Mouse (Mus musculus): ENCODE data around the gene Tomm40. TPM values are rescaled to one million over a fixed set of nuclear protein-coding genes. Genes with fewer than 3 reads are reported as not detected.
A peak's percentile ranks its signal among the peaks of the same experiment; 100 is the strongest.

The Tomm40 gene
- polyA plus RNA-seq, 1 experiment from 2014 or later: 142 TPM

GRCm38 (mm10) chr7:19667434-19667833 lies 47.8 kb downstream of the Tomm40 start:
- Histone ChIP-seq H3K27me3 (no peaks in the 10 kb centered on the region), H3K4me3 (no peak overlapping the region), H3K9ac (no peak overlapping the region), H3K9me3 (replicated peaks) (no peaks in the 10 kb centered on the region), H3K36me3 (no peaks in the 10 kb centered on the region), H3K4me2 (no peak overlapping the region), H3K27ac (no peak overlapping the region), H3K4me1 (replicated peaks) (peaks cover 28% of the 10 kb centered on the region)
- ATAC-seq (replicated peaks; ENCODE audit: insufficient number of reproducible peaks, insufficient read depth, low FRiP score, low read depth): no peak
- 75% methylated on average over 2 of the region's 2 CpGs for WGBS

- 0 out of 2 replicates have a peak, but pooled peaks cover 3% of the 10 kb centered on the region for H3K36me3 ChIP-seq
- H3K9me3 ChIP-seq (replicated peaks): no peaks in the 10 kb centered on the region
- H3K27me3 ChIP-seq: no peaks in the 10 kb centered on the region
- 65% methylated on average over 3 of the region's 3 CpGs for WGBS
- no peak overlapping the region for H3K4me3 ChIP-seq
- H3K9ac ChIP-seq: no peak overlapping the region
- ATAC-seq (replicated peaks; ENCODE audit: insufficient number of reproducible peaks, insufficient read depth, low FRiP score, low read depth): no peak
- H3K27ac ChIP-seq: no peak overlapping the region
- no peak overlapping the region for H3K4me2 ChIP-seq
- H3K4me1 ChIP-seq (replicated peaks): peaks cover 33% of the 10 kb centered on the region
These were observed 48.5 kb downstream of the Tomm40 start for GRCm38 (mm10) chr7:19666750-19667149.

- under 1% methylated on average over 63 of the region's 63 CpGs for WGBS
- Histone ChIP-seq H3K4me1 (replicated peaks) (peaks cover 33% of the 10 kb centered on the region), H3K36me3 (0 out of 2 replicates have a peak, but pooled peaks cover 4% of the 10 kb centered on the region), H3K9ac (peak within 1 kb of the TSS; percentile 96), H3K9me3 (replicated peaks) (no peaks in the 10 kb centered on the region), H3K27me3 (no peaks in the 10 kb centered on the region), H3K4me2 (peak within 1 kb of the TSS; percentile 88), H3K4me3 (peak within 1 kb of the TSS; percentile 97), H3K27ac (peak within 1 kb of the TSS; percentile 90)
- peak; percentile 86 for ATAC-seq (replicated peaks; ENCODE audit: insufficient number of reproducible peaks, insufficient read depth, low FRiP score, low read depth)
These were observed 50.0 kb downstream of the Tomm40 start, which contains the start of gene Clptm1 for GRCm38 (mm10) chr7:19664955-19665841. Gene Clptm1 (minus strand): TSS chr7:19665033.

GRCm38 (mm10) chr7:19664455-19664954 lies 50.7 kb downstream of the Tomm40 start:
- peak; percentile 44 for ATAC-seq (replicated peaks; ENCODE audit: insufficient number of reproducible peaks, insufficient read depth, low FRiP score, low read depth)
- WGBS: 1% methylated on average over 37 of the region's 37 CpGs

GRCm38 (mm10) chr7:19663940-19664339 lies 51.3 kb downstream of the Tomm40 start:
- Histone ChIP-seq H3K27me3 (no peaks in the 10 kb centered on the region), H3K9me3 (replicated peaks) (no peaks in the 10 kb centered on the region), H3K9ac (peak overlapping the region; percentile 96), H3K36me3 (0 out of 2 replicates have a peak, but pooled peaks cover 4% of the 10 kb centered on the region), H3K4me3 (peak overlapping the region; percentile 97), H3K27ac (no peak overlapping the region), H3K4me2 (peak overlapping the region; percentile 88), H3K4me1 (replicated peaks) (peaks cover 27% of the 10 kb centered on the region)
- 10% methylated on average over 8 of the region's 8 CpGs for WGBS
- ATAC-seq (replicated peaks; ENCODE audit: insufficient number of reproducible peaks, insufficient read depth, low FRiP score, low read depth): no peak

More at GRCm38 (mm10) chr7:19664455-19664954, 50.7 kb downstream of the Tomm40 start:
- Histone ChIP-seq H3K4me1 (replicated peaks) (peaks cover 33% of the 10 kb centered on the region), H3K4me2 (peak overlapping the region; percentile 88), H3K27me3 (no peaks in the 10 kb centered on the region), H3K9me3 (replicated peaks) (no peaks in the 10 kb centered on the region), H3K9ac (peak overlapping the region; percentile 96), H3K4me3 (peak overlapping the region; percentile 97), H3K27ac (peak overlapping the region; percentile 90), H3K36me3 (0 out of 2 replicates have a peak, but pooled peaks cover 4% of the 10 kb centered on the region)

GRCm38 (mm10) chr7:19652614-19653013 lies 62.6 kb downstream of the Tomm40 start:
- Histone ChIP-seq H3K9ac (no peak overlapping the region), H3K27ac (0 out of 2 replicates have a peak overlapping the region, but pooled peaks have one; percentile 19), H3K9me3 (replicated peaks) (no peaks in the 10 kb centered on the region), H3K4me2 (no peak overlapping the region), H3K36me3 (peaks cover 63% of the 10 kb centered on the region), H3K27me3 (no peaks in the 10 kb centered on the region), H3K4me3 (no peak overlapping the region), H3K4me1 (replicated peaks) (peaks cover 5% of the 10 kb centered on the region)
- ATAC-seq (replicated peaks; ENCODE audit: insufficient number of reproducible peaks, insufficient read depth, low FRiP score, low read depth): peak; percentile 75; the same call in 1 of the 2 replicates
- 60% methylated on average over 2 of the region's 2 CpGs for whole genome bisulfite sequencing

Other genes with a start within 250 kb of the Tomm40 start
- gene Bloc1s3, start 207.1 kb downstream of the Tomm40 start, polyA plus RNA-seq (2015; fragmentation: Nextera tagmentation; extraction: Ambion mirVana): 1.5 and 1.7 TPM in 2 replicates
- gene Trappc6a, start 207.0 kb downstream of the Tomm40 start, polyA plus RNA-seq (2015; fragmentation: Nextera tagmentation; extraction: Ambion mirVana): 73.2 and 81.2 TPM in 2 replicates
- not detected in 2 replicates for gene Nkpd1, start 197.6 kb downstream of the Tomm40 start, polyA plus RNA-seq (2015; fragmentation: Nextera tagmentation; extraction: Ambion mirVana)
- gene Ppp1r37, start 152.4 kb downstream of the Tomm40 start, polyA plus RNA-seq (2015; fragmentation: Nextera tagmentation; extraction: Ambion mirVana): 15.8 and 24.0 TPM in 2 replicates
- gene Zfp296, start 138.2 kb downstream of the Tomm40 start, polyA plus RNA-seq (2015; fragmentation: Nextera tagmentation; extraction: Ambion mirVana): 0.38 and 0.42 TPM in 2 replicates
- 111 and 131 TPM in 2 replicates for gene Gemin7, start 137.8 kb downstream of the Tomm40 start, polyA plus RNA-seq (2015; fragmentation: Nextera tagmentation; extraction: Ambion mirVana)
- gene Clasrp, start 111.0 kb downstream of the Tomm40 start, polyA plus RNA-seq (2015; fragmentation: Nextera tagmentation; extraction: Ambion mirVana): 28.5 and 39.0 TPM in 2 replicates
- 6.1 and 10.0 TPM in 2 replicates for gene Relb, start 86.0 kb downstream of the Tomm40 start, polyA plus RNA-seq (2015; fragmentation: Nextera tagmentation; extraction: Ambion mirVana)
- 67.3 and 83.2 TPM in 2 replicates for gene Clptm1, start 50.4 kb downstream of the Tomm40 start, polyA plus RNA-seq (2015; fragmentation: Nextera tagmentation; extraction: Ambion mirVana)
- 2.0 and 7.9 TPM in 2 replicates for gene Apoc2, start 37.5 kb downstream of the Tomm40 start, polyA plus RNA-seq (2015; fragmentation: Nextera tagmentation; extraction: Ambion mirVana)
- 0.25 TPM in 1 of 2 replicates, not detected in the other for gene Gm44805, start 34.0 kb downstream of the Tomm40 start, polyA plus RNA-seq (2015; fragmentation: Nextera tagmentation; extraction: Ambion mirVana)
- 0.34 and 2.5 TPM in 2 replicates for gene Apoc4, start 34.0 kb downstream of the Tomm40 start, polyA plus RNA-seq (2015; fragmentation: Nextera tagmentation; extraction: Ambion mirVana)
- gene Apoc1, start 22.8 kb downstream of the Tomm40 start, polyA plus RNA-seq (2015; fragmentation: Nextera tagmentation; extraction: Ambion mirVana): 12.3 and 17.0 TPM in 2 replicates
- gene Apoe, start 16.2 kb downstream of the Tomm40 start, polyA plus RNA-seq (2015; fragmentation: Nextera tagmentation; extraction: Ambion mirVana): 596 and 739 TPM in 2 replicates
- 66.5 and 81.4 TPM in 2 replicates for gene Nectin2, start 35.0 kb upstream of the Tomm40 start, polyA plus RNA-seq (2015; fragmentation: Nextera tagmentation; extraction: Ambion mirVana)
- gene Bcam, start 55.6 kb upstream of the Tomm40 start, polyA plus RNA-seq (2015; fragmentation: Nextera tagmentation; extraction: Ambion mirVana): 358 and 380 TPM in 2 replicates
- gene Cblc, start 81.4 kb upstream of the Tomm40 start, polyA plus RNA-seq (2015; fragmentation: Nextera tagmentation; extraction: Ambion mirVana): 0.47 and 2.5 TPM in 2 replicates
- gene Bcl3, start 107.3 kb upstream of the Tomm40 start, polyA plus RNA-seq (2015; fragmentation: Nextera tagmentation; extraction: Ambion mirVana): 2.0 and 4.7 TPM in 2 replicates
- not detected in 2 replicates for gene Gm19345, start 136.6 kb upstream of the Tomm40 start, polyA plus RNA-seq (2015; fragmentation: Nextera tagmentation; extraction: Ambion mirVana)
- gene Ceacam16, start 145.9 kb upstream of the Tomm40 start, polyA plus RNA-seq (2015; fragmentation: Nextera tagmentation; extraction: Ambion mirVana): not detected in 2 replicates
- not detected in 2 replicates for gene Ceacam19, start 172.5 kb upstream of the Tomm40 start, polyA plus RNA-seq (2015; fragmentation: Nextera tagmentation; extraction: Ambion mirVana)
- 15.2 and 16.1 TPM in 2 replicates for gene Pvr, start 205.7 kb upstream of the Tomm40 start, polyA plus RNA-seq (2015; fragmentation: Nextera tagmentation; extraction: Ambion mirVana)
- 1.5 and 1.7 TPM in 2 replicates for gene Igsf23, start 235.3 kb upstream of the Tomm40 start, polyA plus RNA-seq (2015; fragmentation: Nextera tagmentation; extraction: Ambion mirVana)
- gene Ceacam20, start 250.0 kb upstream of the Tomm40 start, polyA plus RNA-seq (2015; fragmentation: Nextera tagmentation; extraction: Ambion mirVana): not detected in 2 replicates

All from heart, embryonic 15.5 days (tissue).